Mouse (Mus musculus): ENCODE measurements around the gene Amdhd1. TPM values are rescaled to one million over a fixed set of nuclear protein-coding genes. Genes with fewer than 3 reads are reported as not detected.

Amdhd1 gene
- polyA plus RNA-seq, 1 experiment, result not detected

GRCm38 (mm10) chr10:93515927-93516326 is 23.9 kb downstream of the Amdhd1 start:
- no peak overlapping the region for H3K4me3 ChIP-seq (ENCODE audit: insufficient read depth, low read depth, low read length)
- H3K4me1 ChIP-seq (ENCODE audit: control insufficient read depth, insufficient read depth, insufficient read length, low read length), result no peaks in the 10 kb centered on the region
- no peak overlapping the region for H3K27ac ChIP-seq (replicated peaks; ENCODE audit: low read depth, low read length)

- H3K27ac ChIP-seq (replicated peaks; ENCODE audit: low read depth, low read length), result no peak overlapping the region
These were observed 24.4 kb downstream of the Amdhd1 start for GRCm38 (mm10) chr10:93515419-93515818.

GRCm38 (mm10) chr10:93509532-93510153 is 30.2 kb downstream of the Amdhd1 start:
- no peak overlapping the region for H3K4me3 ChIP-seq (ENCODE audit: insufficient read depth, low read depth, low read length)
- H3K4me1 ChIP-seq (ENCODE audit: control insufficient read depth, insufficient read depth, insufficient read length, low read length), result no peaks in the 10 kb centered on the region
- no peak overlapping the region for H3K27ac ChIP-seq (replicated peaks; ENCODE audit: low read depth, low read length)

More at GRCm38 (mm10) chr10:93515419-93515818, 24.4 kb downstream of the Amdhd1 start:
- no peak overlapping the region for H3K4me3 ChIP-seq (ENCODE audit: insufficient read depth, low read depth, low read length)
- H3K4me1 ChIP-seq (ENCODE audit: control insufficient read depth, insufficient read depth, insufficient read length, low read length), result no peaks in the 10 kb centered on the region

- Histone ChIP-seq H3K27ac (replicated peaks; ENCODE audit: low read depth, low read length) (no peak overlapping the region), H3K4me1 (ENCODE audit: control insufficient read depth, insufficient read depth, insufficient read length, low read length) (no peaks in the 10 kb centered on the region), H3K4me3 (ENCODE audit: insufficient read depth, low read depth, low read length) (no peak overlapping the region)
These were observed 31.4 kb downstream of the Amdhd1 start for GRCm38 (mm10) chr10:93508383-93508970.

GRCm38 (mm10) chr10:93501346-93501745 is 38.5 kb downstream of the Amdhd1 start:
- Histone ChIP-seq H3K4me1 (ENCODE audit: control insufficient read depth, insufficient read depth, insufficient read length, low read length) (no peaks in the 10 kb centered on the region), H3K4me3 (ENCODE audit: insufficient read depth, low read depth, low read length) (no peak overlapping the region), H3K27ac (replicated peaks; ENCODE audit: low read depth, low read length) (no peak overlapping the region)

- H3K4me3 ChIP-seq (ENCODE audit: insufficient read depth, low read depth, low read length), result no peak overlapping the region
- H3K27ac ChIP-seq (replicated peaks; ENCODE audit: low read depth, low read length), result no peak overlapping the region
- no peaks in the 10 kb centered on the region for H3K4me1 ChIP-seq (ENCODE audit: control insufficient read depth, insufficient read depth, insufficient read length, low read length)
These were observed 39.0 kb downstream of the Amdhd1 start for GRCm38 (mm10) chr10:93500864-93501263.

GRCm38 (mm10) chr10:93490451-93490850 is 49.4 kb downstream of the Amdhd1 start:
- Histone ChIP-seq H3K4me1 (ENCODE audit: control insufficient read depth, insufficient read depth, insufficient read length, low read length) (no peaks in the 10 kb centered on the region), H3K4me3 (ENCODE audit: insufficient read depth, low read depth, low read length) (no peak overlapping the region), H3K27ac (replicated peaks; ENCODE audit: low read depth, low read length) (no peak overlapping the region)

- no peak overlapping the region for H3K27ac ChIP-seq (replicated peaks; ENCODE audit: low read depth, low read length)
These were observed 51.0 kb downstream of the Amdhd1 start for GRCm38 (mm10) chr10:93488828-93489226.

GRCm38 (mm10) chr10:93488066-93488827 is 51.6 kb downstream of the Amdhd1 start, which contains the start of gene Hal:
Gene Hal, plus strand, starts transcription at chr10:93488768.
- no peak within 1 kb of the TSS for H3K4me3 ChIP-seq (ENCODE audit: insufficient read depth, low read depth, low read length)
- no peaks in the 10 kb centered on the region for H3K4me1 ChIP-seq (ENCODE audit: control insufficient read depth, insufficient read depth, insufficient read length, low read length)
- H3K27ac ChIP-seq (replicated peaks; ENCODE audit: low read depth, low read length), result no peak within 1 kb of the TSS

More at GRCm38 (mm10) chr10:93488828-93489226, 51.0 kb downstream of the Amdhd1 start:
- Histone ChIP-seq H3K4me1 (ENCODE audit: control insufficient read depth, insufficient read depth, insufficient read length, low read length) (no peaks in the 10 kb centered on the region), H3K4me3 (ENCODE audit: insufficient read depth, low read depth, low read length) (no peak overlapping the region)

GRCm38 (mm10) chr10:93486622-93487021 is 53.2 kb downstream of the Amdhd1 start:
- Histone ChIP-seq H3K4me3 (ENCODE audit: insufficient read depth, low read depth, low read length) (no peak overlapping the region), H3K4me1 (ENCODE audit: control insufficient read depth, insufficient read depth, insufficient read length, low read length) (no peaks in the 10 kb centered on the region), H3K27ac (replicated peaks; ENCODE audit: low read depth, low read length) (no peak overlapping the region)

GRCm38 (mm10) chr10:93485055-93485691 is 54.7 kb downstream of the Amdhd1 start:
- Histone ChIP-seq H3K4me3 (ENCODE audit: insufficient read depth, low read depth, low read length) (no peak overlapping the region), H3K4me1 (ENCODE audit: control insufficient read depth, insufficient read depth, insufficient read length, low read length) (no peaks in the 10 kb centered on the region), H3K27ac (replicated peaks; ENCODE audit: low read depth, low read length) (0 out of 2 replicates have a peak overlapping the region, but pooled peaks have one; percentile 27)

GRCm38 (mm10) chr10:93484511-93484910 is 55.3 kb downstream of the Amdhd1 start:
- no peak overlapping the region for H3K4me3 ChIP-seq (ENCODE audit: insufficient read depth, low read depth, low read length)
- no peaks in the 10 kb centered on the region for H3K4me1 ChIP-seq (ENCODE audit: control insufficient read depth, insufficient read depth, insufficient read length, low read length)
- H3K27ac ChIP-seq (replicated peaks; ENCODE audit: low read depth, low read length), result no peak overlapping the region
